Mouse (Mus musculus) testis, adult 2 months (tissue): ENCODE measurements around the gene Slc7a15.

Experiments
- CTCF ChIP-seq: fragments of 200-500 bp; IDR thresholded peaks from 2 replicates; pipeline ENCODE4 v1.5.1; 2012; ENCODE audit warnings: low read depth, mild to moderate bottlenecking, inconsistent platforms, low read length, moderate library complexity; ENCODE audit not compliant: control insufficient read depth, insufficient read depth, insufficient replicate concordance
- POLR2A ChIP-seq: fragments of 200-500 bp; IDR thresholded peaks from 2 replicates; pipeline ENCODE4 v1.6.1; 2012; ENCODE audit warnings: low read depth, mild to moderate bottlenecking, inconsistent platforms, low read length, moderate library complexity; ENCODE audit not compliant: control insufficient read depth

GRCm38 (mm10) chr12:8547357-8547756, 51.5 kb downstream of the Slc7a15 start:
- TF ChIP-seq CTCF (peak; percentile 98), POLR2A (no peak)
